25 mouse cellular contexts compared by ENCODE assay signal in the genomic region with DNA sequence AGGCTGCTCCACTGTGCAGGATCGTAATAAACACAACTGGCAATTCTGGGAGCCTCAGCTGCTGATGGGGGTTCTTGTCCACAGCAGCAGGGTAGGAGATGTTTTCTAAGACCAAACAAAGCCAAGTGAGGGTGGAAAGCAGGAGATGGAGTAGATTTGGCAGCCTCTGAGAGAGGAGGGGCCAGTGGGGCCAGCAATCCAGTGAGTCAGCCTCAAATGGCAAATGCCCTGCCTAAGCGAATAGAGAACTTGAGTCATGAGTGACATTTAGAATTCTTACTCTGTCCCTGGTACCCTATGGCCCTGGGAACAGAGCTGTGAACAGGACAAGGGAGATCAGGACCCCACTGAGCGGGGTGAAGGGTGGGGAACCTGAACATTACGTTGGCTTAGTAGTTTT. TPM values are rescaled to one million over a fixed set of nuclear protein-coding genes. Genes with fewer than 3 reads are reported as not detected.
A peak's percentile ranks its signal among the peaks of the same experiment; 100 is the strongest.
DNase-seq lines count a peak whose midpoint lies in the region; ATAC-seq and TF ChIP-seq lines count a peak whose summit lies in the region.
"Had no signal": no experiment of that assay in that cellular context is flagged by ENCODE, and none has a peak within 500 bp of the region (broad histone marks: within the 10 kb centered on the region; RNA-seq: fewer than 3 reads in every experiment).

No protein-coding gene starts in this region.

- 71% methylated on average over 4 of the region's 4 CpGs for WGBS in thymus, adult 2 months

- H3K4me3 ChIP-seq in thymus, adult 2 months (ENCODE audit: control insufficient read depth, insufficient read depth, low read length) = no peak overlapping the region
- H3K4me3 ChIP-seq: embryonic facial prominence, embryonic 10.5 days; forebrain, embryonic 12.5 days; heart, embryonic 15.5 days; hindbrain, embryonic 10.5 days; limb, embryonic 15.5 days had no signal

- H3K27ac ChIP-seq in thymus, adult 2 months (ENCODE audit: control insufficient read depth, insufficient read depth, low read length) = peak overlapping the region; percentile 56
- H3K27ac ChIP-seq: embryonic facial prominence, embryonic 10.5 days; forebrain, embryonic 12.5 days; heart, embryonic 15.5 days; hindbrain, embryonic 10.5 days; kidney, postnatal 0 days; limb, embryonic 15.5 days had no signal

- TF ChIP-seq POLR2A in thymus, adult 2 months (IDR thresholded peaks at IDR 0.05; ENCODE audit: control insufficient read depth, extremely low read depth, insufficient read depth, low read length, poor library complexity) = no peak

- no peak for TF ChIP-seq CTCF in thymus, adult 2 months (IDR thresholded peaks at IDR 0.05; ENCODE audit: borderline replicate concordance, control insufficient read depth, extremely low read depth, insufficient read depth, low read length, poor library complexity)

- ATAC-seq in megakaryocyte-erythroid progenitor cell, adult 5-6 weeks (replicated peaks; ENCODE audit: low FRiP score, low TSS enrichment, poor library complexity, severe bottlenecking) = 0 out of 2 replicates have a peak, but pooled peaks have one; percentile 2
- ATAC-seq: liver, postnatal 0 days had no signal

- peaks cover 15% of the 10 kb centered on the region for H3K4me1 ChIP-seq in thymus, adult 2 months (replicated peaks; ENCODE audit: control insufficient read depth, insufficient read depth, low read length)
- H3K4me1 ChIP-seq: heart, embryonic 15.5 days; limb, embryonic 15.5 days had no signal

- DNase-seq in thymus, adult 2 months = no peak
- no peak for DNase-seq in thymus, adult 18-20 months
- DNase-seq in NIH3T3 (ENCODE audit: low read depth) = peak; percentile 76
- peak; percentile 70 to 73 for DNase-seq in adrenal gland, postnatal 36 days
- no peak for DNase-seq in gastrocnemius, postnatal 25 days
- DNase-seq in heart, postnatal 4 days = no peak
- DNase-seq: cerebellum, adult 11-12 months; cerebellum, postnatal 25 days; gastrocnemius, postnatal 14 days; kidney, adult 11 months; liver, postnatal 0 days; lung, postnatal 10 days had no signal

- H3K27me3 ChIP-seq in thymus, adult 2 months (ENCODE audit: control insufficient read depth, insufficient read depth, low read length) = 0 out of 2 replicates have a peak, but pooled peaks cover 3% of the 10 kb centered on the region
- H3K27me3 ChIP-seq: forebrain, embryonic 12.5 days; heart, embryonic 15.5 days; limb, embryonic 15.5 days had no signal

- no peaks in the 10 kb centered on the region for H3K36me3 ChIP-seq in thymus, adult 2 months (ENCODE audit: control insufficient read depth, insufficient read depth, low read length)
- H3K36me3 ChIP-seq: embryonic facial prominence, embryonic 10.5 days; forebrain, embryonic 12.5 days; heart, embryonic 15.5 days; hindbrain, embryonic 10.5 days; limb, embryonic 15.5 days had no signal

RNA-seq across cellular contexts. Expression of gene Slc18a2, which starts 12.6 kb away (rescaled TPM):
- 0.93 and 1.0 TPM in 2 replicates for polyA plus RNA-seq in thymus, adult 2 months (2012; rRNA removed)
- 10 to 100 TPM; 12.3 to 16.1 TPM for total RNA-seq in adrenal gland, postnatal 36 days (2021)
- 14.8 and 19.7 TPM in 2 replicates for total RNA-seq in megakaryocyte-erythroid progenitor cell, adult 5-6 weeks (2014; fragmentation: Nextera tagmentation)
- total RNA-seq in megakaryocyte-erythroid progenitor cell, adult 5-6 weeks (2017) = 11.3 and 26.0 TPM in 2 replicates
- under 1 TPM; 0.13 to 0.15 TPM for total RNA-seq in gastrocnemius, postnatal 25 days (2021)
- 1 to 10 TPM; 2.0 to 2.5 TPM for total RNA-seq in heart, postnatal 4 days (2021)

RNA-seq across cellular contexts. Expression of gene Kcnk18, which starts 29.1 kb away (rescaled TPM):
- not detected in 2 replicates for polyA plus RNA-seq in thymus, adult 2 months (2012; rRNA removed)
- not detected for total RNA-seq in adrenal gland, postnatal 36 days (2021)
- total RNA-seq in megakaryocyte-erythroid progenitor cell, adult 5-6 weeks (2014; fragmentation: Nextera tagmentation) = not detected in 2 replicates
- not detected in 2 replicates for total RNA-seq in megakaryocyte-erythroid progenitor cell, adult 5-6 weeks (2017)
- total RNA-seq in gastrocnemius, postnatal 25 days (2021) = not detected
- total RNA-seq in heart, postnatal 4 days (2021) = not detected
- total RNA-seq: gastrocnemius, postnatal 14 days; heart, adult 8-10 months; layer of hippocampus, adult 18-20 months; left cerebral cortex, postnatal 36 days; monocyte, adult 5-6 weeks had no signal
- polyA plus RNA-seq: forebrain, embryonic 12.5 days; frontal cortex, adult 2 months; heart, embryonic 15.5 days; hindbrain, embryonic 10.5 days; kidney, postnatal 0 days; limb, embryonic 15.5 days; liver, postnatal 0 days; neural tube, embryonic 11.5 days had no signal

Comparison
In these comparisons a context has a peak if more than half of its experiments do, and no peak if none do; other contexts are left out.
1. DNase-seq: peak in NIH3T3 (single experiment) and adrenal gland, postnatal 36 days (2 of 2); none in thymus, adult 2 months (single experiment), thymus, adult 18-20 months (0 of 2), gastrocnemius, postnatal 25 days (single experiment) and heart, postnatal 4 days (single experiment).